Mouse (Mus musculus) heart, embryonic 12.5 days (tissue): ENCODE results near the gene Gramd1b. TPM values are rescaled to one million over a fixed set of nuclear protein-coding genes. Genes with fewer than 3 reads are reported as not detected.

Source experiments
- ATAC-seq: fragments of 200-750 bp; cut with Nextera tagmentation; 2 replicates; pipeline ENCODE4 v1.8.0; 2017; ENCODE audit warnings: moderate TSS enrichment, moderate library complexity; ENCODE audit not compliant: insufficient number of reproducible peaks, low FRiP score
- H3K27ac ChIP-seq: fragments of 300-500 bp; sonication (generic); 2 replicates; pipeline ENCODE4 v1.5.1; 2016; ENCODE audit warnings: mild to moderate bottlenecking, moderate library complexity; ENCODE audit not compliant: poor library complexity, severe bottlenecking
- H3K27me3 ChIP-seq: fragments of 300-500 bp; sonication (generic); replicated peaks from 2 replicates; pipeline ENCODE4 v1.6.1; 2016; ENCODE audit warnings: mild to moderate bottlenecking, moderate library complexity
- H3K36me3 ChIP-seq: fragments of 300-500 bp; sonication (generic); 2 replicates; pipeline ENCODE4 v1.6.1; 2016; ENCODE audit warnings: mild to moderate bottlenecking, moderate library complexity
- H3K4me1 ChIP-seq: fragments of 300-500 bp; sonication (generic); replicated peaks from 2 replicates; pipeline ENCODE4 v1.6.1; 2016; ENCODE audit warnings: mild to moderate bottlenecking
- H3K4me2 ChIP-seq: fragments of 300-500 bp; sonication (generic); 2 replicates; pipeline ENCODE4 v1.6.1; 2016; ENCODE audit warnings: mild to moderate bottlenecking, moderate library complexity
- H3K4me3 ChIP-seq: fragments of 300-500 bp; sonication (generic); 2 replicates; pipeline ENCODE4 v1.5.1; 2016; ENCODE audit warnings: mild to moderate bottlenecking
- H3K9ac ChIP-seq: fragments of 300-500 bp; sonication (generic); 2 replicates; pipeline ENCODE4 v1.6.1; 2016; ENCODE audit warnings: mild to moderate bottlenecking, moderate library complexity
- H3K9me3 ChIP-seq: fragments of 300-500 bp; sonication (generic); replicated peaks from 2 replicates; pipeline ENCODE4 v1.6.1; 2016; ENCODE audit warnings: mild to moderate bottlenecking, moderate library complexity
- WGBS: fragments of 180-500 bp; shearing (Covaris S2); methylation state at CpG from one replicate; pipeline ENCODE4 v1.1.7; 2016; 5-methylcytosine and 5-hydroxymethylcytosine counted together
- polyA plus RNA-seq: library from polyadenylated mRNA; unstranded; fragments of >200 nt; fragmentation: Nextera tagmentation; extraction: Ambion mirVana; gene quantifications from 2 replicates; pipeline ENCODE4 v1.2.1, GENCODE M21; 2016

Gramd1b gene
- polyA plus RNA-seq = 7.9 and 10.5 TPM in 2 replicates

DNA sequence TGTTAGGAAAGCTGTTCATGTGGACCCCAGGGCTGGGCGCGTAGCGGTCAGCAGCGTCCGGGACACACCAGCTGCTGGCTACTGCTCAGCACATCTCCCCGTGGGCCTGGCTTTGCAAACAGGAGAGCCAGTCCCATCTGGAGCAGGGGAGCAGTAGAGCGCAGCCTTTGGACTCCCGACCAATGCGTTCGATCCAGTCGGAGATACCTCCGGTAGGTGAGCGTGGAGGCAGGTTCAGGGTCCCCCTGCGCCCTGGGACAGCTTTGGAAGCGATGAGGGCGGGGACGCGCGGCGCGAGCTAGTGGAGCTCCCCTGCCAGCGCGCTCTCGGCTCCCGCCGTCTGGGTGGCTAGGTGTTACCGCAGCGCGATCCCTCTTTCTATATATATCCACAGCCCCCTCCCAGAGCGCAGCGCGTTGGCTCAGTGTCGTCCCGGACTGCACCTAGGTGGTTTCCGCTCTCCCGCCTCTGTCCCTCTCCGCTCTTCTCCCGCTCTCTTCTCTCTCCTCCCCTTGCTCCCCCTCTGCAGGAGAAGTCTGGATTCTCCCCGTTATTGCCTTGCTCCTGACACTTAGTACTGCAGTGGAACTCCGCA is at the start of gene Gramd1b:
Gene Gramd1b (minus strand): TSS at position 357 of the 595 bp plus-strand sequence.
- ATAC-seq = peak; percentile 57; the same call in 1 of the 2 replicates
- Histone ChIP-seq H3K27me3 (peaks cover 14% of the 10 kb centered on the region), H3K9me3 (no peaks in the 10 kb centered on the region), H3K4me1 (peaks cover 15% of the 10 kb centered on the region), H3K4me2 (peak within 1 kb of the TSS; percentile 83), H3K9ac (peak within 1 kb of the TSS; percentile 73), H3K4me3 (peak within 1 kb of the TSS; percentile 58), H3K36me3 (no peaks in the 10 kb centered on the region), H3K27ac (no peak within 1 kb of the TSS)
- WGBS = 1% methylated on average over 40 of the region's 40 CpGs

- Histone ChIP-seq H3K9ac (no peak overlapping the region), H3K27me3 (no peaks in the 10 kb centered on the region), H3K4me1 (peaks cover 18% of the 10 kb centered on the region), H3K9me3 (0 out of 2 replicates have a peak, but pooled peaks cover 2% of the 10 kb centered on the region), H3K36me3 (no peaks in the 10 kb centered on the region), H3K4me3 (no peak overlapping the region), H3K4me2 (no peak overlapping the region), H3K27ac (no peak overlapping the region)
- 73% methylated on average over 11 of the region's 11 CpGs for WGBS
- no peak for ATAC-seq
Observed at GRCm38 (mm10) chr9:40578726-40579625, 47.8 kb upstream of the Gramd1b start.

DNA sequence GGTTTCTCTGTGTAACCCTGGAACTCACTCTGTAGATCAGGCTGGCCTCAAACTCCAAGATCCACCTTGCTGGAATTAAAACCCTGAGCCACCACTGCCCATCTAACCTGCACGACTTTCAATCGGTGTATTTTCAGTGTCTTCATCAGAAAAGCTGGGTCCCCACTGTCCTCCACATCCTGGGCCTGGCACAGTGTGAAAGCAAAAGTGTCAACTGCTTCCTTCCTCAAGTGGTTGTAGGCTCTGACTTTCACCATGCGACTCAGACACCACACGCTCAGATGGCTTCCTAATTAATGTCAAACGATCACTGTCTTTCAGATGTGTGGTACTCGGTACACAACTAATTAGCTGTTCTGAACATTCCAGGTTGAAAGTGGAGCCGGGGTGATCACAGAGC is 45.9 kb upstream of the Gramd1b start:
- H3K4me2 ChIP-seq = no peak overlapping the region
- WGBS = 72% methylated on average over 7 of the region's 7 CpGs
- peaks cover 18% of the 10 kb centered on the region for H3K4me1 ChIP-seq
- no peak overlapping the region for H3K27ac ChIP-seq
- H3K9me3 ChIP-seq = 0 out of 2 replicates have a peak, but pooled peaks cover 2% of the 10 kb centered on the region
- no peaks in the 10 kb centered on the region for H3K36me3 ChIP-seq
- H3K4me3 ChIP-seq = no peak overlapping the region
- no peak overlapping the region for H3K9ac ChIP-seq
- no peaks in the 10 kb centered on the region for H3K27me3 ChIP-seq
- no peak for ATAC-seq

DNA sequence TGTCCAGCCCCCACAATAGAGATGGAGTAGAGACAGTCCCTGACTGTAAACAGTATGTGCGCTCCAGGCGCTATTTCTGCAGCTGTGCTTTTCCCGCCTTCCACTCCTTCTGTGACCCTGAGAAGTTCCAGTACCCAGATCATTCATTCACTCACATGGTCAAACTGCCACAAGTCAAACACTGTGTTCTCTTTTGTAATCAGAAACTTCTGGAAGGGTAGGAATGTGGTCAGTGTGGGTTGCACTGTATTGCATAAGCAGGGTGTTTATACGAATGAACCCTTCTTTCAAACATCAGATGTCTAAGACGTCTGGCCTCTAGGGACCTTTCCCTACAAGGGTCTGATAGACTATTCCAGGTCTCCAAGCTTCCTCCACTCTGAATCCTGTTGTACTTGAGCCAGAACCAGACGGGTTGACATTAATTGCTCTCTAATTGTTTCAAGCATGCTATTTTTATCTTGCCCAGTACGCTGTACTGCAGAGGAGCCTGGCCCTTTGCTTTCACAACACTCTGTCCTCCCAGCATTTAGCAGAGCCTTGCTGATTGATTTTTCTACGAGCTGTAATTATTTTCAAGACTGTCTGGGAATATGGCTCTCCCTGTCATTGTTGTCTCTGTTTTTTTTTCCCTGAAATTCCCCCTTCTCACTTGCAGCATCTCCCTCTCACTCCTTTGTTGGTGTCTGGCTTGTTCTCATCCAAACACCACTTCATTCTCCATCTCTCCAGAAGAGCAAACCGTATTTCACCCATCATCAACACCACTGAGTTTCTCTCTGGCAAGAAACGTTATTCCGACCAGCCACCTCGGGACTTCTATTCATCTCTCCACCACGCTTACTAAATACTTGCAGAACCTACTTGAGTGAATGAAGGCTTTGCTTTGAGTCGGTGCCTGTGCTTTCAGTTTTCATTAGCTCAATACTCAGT is 44.1 kb upstream of the Gramd1b start:
- Histone ChIP-seq H3K4me2 (peak overlapping the region; percentile 16), H3K9ac (no peak overlapping the region), H3K27me3 (no peaks in the 10 kb centered on the region), H3K27ac (peak overlapping the region; percentile 60), H3K9me3 (no peaks in the 10 kb centered on the region), H3K4me3 (no peak overlapping the region), H3K36me3 (no peaks in the 10 kb centered on the region), H3K4me1 (peaks cover 18% of the 10 kb centered on the region)
- ATAC-seq = no peak
- whole genome bisulfite sequencing = 46% methylated on average over 14 of the region's 14 CpGs

GRCm38 (mm10) chr9:40571280-40571679 is 40.1 kb upstream of the Gramd1b start:
- no peak overlapping the region for H3K4me2 ChIP-seq
- H3K9ac ChIP-seq = no peak overlapping the region
- 60% methylated on average over 2 of the region's 2 CpGs for WGBS
- H3K36me3 ChIP-seq = no peaks in the 10 kb centered on the region
- no peak overlapping the region for H3K27ac ChIP-seq
- H3K27me3 ChIP-seq = no peaks in the 10 kb centered on the region
- H3K4me1 ChIP-seq = peaks cover 27% of the 10 kb centered on the region
- no peak for ATAC-seq
- H3K4me3 ChIP-seq = no peak overlapping the region
- H3K9me3 ChIP-seq = no peaks in the 10 kb centered on the region

DNA sequence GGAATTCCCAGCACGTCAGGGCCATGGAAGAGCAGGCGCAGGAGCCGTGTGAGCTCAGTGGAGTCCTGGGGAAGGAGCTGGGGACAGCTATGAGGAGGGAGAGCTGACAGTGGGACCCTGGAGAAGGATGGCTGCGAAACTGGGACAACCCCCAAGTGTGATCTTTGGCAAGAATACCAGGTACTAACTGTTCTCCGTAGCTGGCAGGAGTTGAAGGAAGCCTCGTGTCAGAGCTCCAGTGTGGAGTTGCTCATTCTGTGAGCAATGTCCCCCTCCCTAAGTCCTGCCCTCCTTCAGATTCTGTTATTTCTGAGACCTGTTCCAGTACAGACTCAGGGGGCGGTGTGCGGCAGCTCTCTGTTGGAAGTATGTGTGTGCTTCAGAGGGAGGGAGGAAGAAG is 36.9 kb upstream of the Gramd1b start:
- H3K27me3 ChIP-seq = no peaks in the 10 kb centered on the region
- H3K27ac ChIP-seq = no peak overlapping the region
- no peaks in the 10 kb centered on the region for H3K36me3 ChIP-seq
- no peak for ATAC-seq
- no peaks in the 10 kb centered on the region for H3K9me3 ChIP-seq
- no peak overlapping the region for H3K4me3 ChIP-seq
- 37% methylated on average over 8 of the region's 8 CpGs for WGBS
- H3K4me2 ChIP-seq = no peak overlapping the region
- H3K4me1 ChIP-seq = peaks cover 21% of the 10 kb centered on the region
- H3K9ac ChIP-seq = no peak overlapping the region

DNA sequence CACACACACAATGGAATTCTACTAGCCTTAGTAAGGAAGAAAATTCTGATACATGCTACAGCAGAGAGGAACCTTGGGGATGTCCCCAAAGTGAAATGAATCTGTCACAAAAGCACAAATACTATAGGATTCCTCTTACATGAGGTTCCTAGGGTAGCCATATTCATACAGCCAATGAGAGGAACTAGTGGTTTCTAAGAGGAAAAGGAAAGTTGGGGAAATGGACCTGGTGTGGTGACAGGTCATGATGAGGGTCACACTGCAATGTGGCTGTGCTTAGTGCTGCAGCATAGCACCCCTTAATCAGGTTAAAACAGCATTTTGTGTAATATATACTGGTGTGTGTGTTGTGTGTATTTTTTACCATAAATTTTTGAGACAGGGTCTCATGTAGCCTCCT is 32.6 kb upstream of the Gramd1b start:
- H3K9ac ChIP-seq = no peak overlapping the region
- H3K9me3 ChIP-seq = no peaks in the 10 kb centered on the region
- H3K4me2 ChIP-seq = no peak overlapping the region
- no peak overlapping the region for H3K4me3 ChIP-seq
- no peak for ATAC-seq
- H3K4me1 ChIP-seq = peaks cover 21% of the 10 kb centered on the region
- H3K36me3 ChIP-seq = no peaks in the 10 kb centered on the region
- H3K27me3 ChIP-seq = no peaks in the 10 kb centered on the region
- H3K27ac ChIP-seq = no peak overlapping the region

DNA sequence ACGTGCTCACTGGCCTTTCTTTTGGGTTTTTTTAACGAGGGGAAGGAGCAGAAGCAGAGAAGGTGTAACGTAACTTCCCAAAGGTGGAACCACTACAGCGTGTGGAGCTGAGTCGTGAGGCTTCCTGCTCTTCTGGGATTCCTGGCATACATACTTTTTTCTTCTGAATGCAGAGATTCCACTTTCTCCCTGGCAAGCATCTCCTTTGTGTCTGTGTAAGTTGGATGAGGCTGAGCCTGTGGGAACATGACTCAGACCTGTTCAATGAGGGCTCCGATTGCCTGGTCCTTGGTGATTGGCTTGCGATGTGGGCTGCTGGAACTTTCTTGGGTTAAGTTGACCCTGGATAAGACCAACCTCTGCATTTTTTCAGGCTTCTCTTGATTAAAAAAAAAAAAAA is 28.5 kb upstream of the Gramd1b start:
- no peak overlapping the region for H3K4me3 ChIP-seq
- H3K4me1 ChIP-seq = no peaks in the 10 kb centered on the region
- no peaks in the 10 kb centered on the region for H3K9me3 ChIP-seq
- H3K4me2 ChIP-seq = no peak overlapping the region
- no peak for ATAC-seq
- WGBS = 77% methylated on average over 7 of the region's 7 CpGs
- H3K36me3 ChIP-seq = no peaks in the 10 kb centered on the region
- H3K27ac ChIP-seq = no peak overlapping the region
- H3K27me3 ChIP-seq = no peaks in the 10 kb centered on the region
- H3K9ac ChIP-seq = no peak overlapping the region

DNA sequence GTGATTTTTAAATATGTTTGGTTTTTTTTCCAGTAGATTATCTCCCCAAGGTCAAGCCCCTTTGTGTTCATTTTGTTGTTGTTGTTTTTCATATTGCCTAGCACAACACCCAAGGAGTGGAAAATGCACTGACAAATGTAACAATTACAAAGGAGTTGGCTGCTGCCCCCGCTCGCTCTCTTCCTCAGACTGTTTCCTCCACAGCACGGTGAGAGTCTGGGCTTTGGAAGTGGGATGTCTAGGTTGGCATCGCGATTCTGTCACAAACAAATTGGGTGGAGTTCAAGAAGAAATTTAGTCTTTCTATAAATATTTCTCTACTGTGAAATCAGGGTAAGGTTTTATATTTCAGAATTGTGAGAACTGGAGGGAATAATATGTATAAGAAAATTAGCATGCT is 26.6 kb upstream of the Gramd1b start:
- WGBS = 80% methylated on average over 5 of the region's 5 CpGs
- no peak overlapping the region for H3K4me2 ChIP-seq
- no peak for ATAC-seq
- H3K27me3 ChIP-seq = no peaks in the 10 kb centered on the region
- no peaks in the 10 kb centered on the region for H3K36me3 ChIP-seq
- H3K4me3 ChIP-seq = no peak overlapping the region
- no peaks in the 10 kb centered on the region for H3K4me1 ChIP-seq
- H3K27ac ChIP-seq = no peak overlapping the region
- no peak overlapping the region for H3K9ac ChIP-seq
- H3K9me3 ChIP-seq = no peaks in the 10 kb centered on the region

DNA sequence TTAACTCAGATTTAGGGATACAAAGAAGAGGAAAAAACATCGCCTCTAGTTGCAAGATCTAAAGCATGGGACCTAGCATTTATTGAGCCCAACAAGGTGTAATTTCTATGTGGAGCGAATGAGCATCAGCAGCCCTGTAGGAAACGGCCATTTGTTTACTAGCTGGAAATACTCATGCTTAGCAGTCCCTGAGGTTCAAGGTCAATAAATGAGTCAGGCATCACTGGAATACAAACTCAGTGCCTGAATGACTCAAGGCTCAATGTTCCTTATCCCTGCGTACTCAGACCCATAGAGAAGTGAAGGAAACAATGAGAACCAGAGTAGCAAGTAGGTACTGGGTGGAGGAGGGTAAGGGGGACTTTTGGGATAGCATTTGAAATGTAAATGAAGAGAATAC is 25.2 kb upstream of the Gramd1b start:
- no peaks in the 10 kb centered on the region for H3K36me3 ChIP-seq
- H3K4me1 ChIP-seq = no peaks in the 10 kb centered on the region
- 76% methylated on average over 4 of the region's 4 CpGs for WGBS
- no peaks in the 10 kb centered on the region for H3K27me3 ChIP-seq
- no peak overlapping the region for H3K9ac ChIP-seq
- H3K4me2 ChIP-seq = no peak overlapping the region
- H3K27ac ChIP-seq = no peak overlapping the region
- H3K4me3 ChIP-seq = no peak overlapping the region
- H3K9me3 ChIP-seq = no peaks in the 10 kb centered on the region
- ATAC-seq = no peak

GRCm38 (mm10) chr9:40555243-40555642 is 24.1 kb upstream of the Gramd1b start:
- Histone ChIP-seq H3K36me3 (no peaks in the 10 kb centered on the region), H3K27ac (no peak overlapping the region), H3K27me3 (no peaks in the 10 kb centered on the region), H3K9me3 (no peaks in the 10 kb centered on the region), H3K4me3 (no peak overlapping the region), H3K4me2 (no peak overlapping the region), H3K9ac (no peak overlapping the region), H3K4me1 (no peaks in the 10 kb centered on the region)
- 47% methylated on average over 5 of the region's 5 CpGs for WGBS
- no peak for ATAC-seq
